Mouse (Mus musculus) kidney, embryonic 14.5 days (tissue): Measurements from ENCODE around the gene Med26. TPM values are rescaled to one million over a fixed set of nuclear protein-coding genes. Genes with fewer than 3 reads are reported as not detected.
A peak's percentile ranks its signal among the peaks of the same experiment; 100 is the strongest.

ENCODE experiments used
- ATAC-seq: fragments of 200-750 bp; cut with Nextera tagmentation; 2 replicates; pipeline ENCODE4 v1.8.0; 2017; ENCODE audit warnings: moderate number of reproducible peaks, mild to moderate bottlenecking, moderate TSS enrichment, moderate library complexity; ENCODE audit not compliant: low FRiP score, low TSS enrichment
- H3K27ac ChIP-seq: fragments of 300-500 bp; sonication (generic); 2 replicates; pipeline ENCODE4 v1.5.1; 2014; ENCODE audit warnings: low read depth, mild to moderate bottlenecking, low read length, moderate library complexity, mixed read lengths
- H3K27me3 ChIP-seq: fragments of 300-500 bp; sonication (generic); 2 replicates; pipeline ENCODE4 v1.6.1; 2014; ENCODE audit warnings: mild to moderate bottlenecking, low read length; ENCODE audit not compliant: control insufficient read depth, insufficient read depth
- H3K36me3 ChIP-seq: fragments of 300-500 bp; sonication (generic); 2 replicates; pipeline ENCODE4 v1.6.1; 2014; ENCODE audit warnings: low read length, mixed read lengths; ENCODE audit not compliant: control insufficient read depth, insufficient read depth
- H3K4me1 ChIP-seq: fragments of 300-500 bp; sonication (generic); 2 replicates; pipeline ENCODE4 v1.6.1; 2014; ENCODE audit warnings: low read length, mixed read lengths; ENCODE audit not compliant: control insufficient read depth, insufficient read depth
- H3K4me2 ChIP-seq: fragments of 300-500 bp; sonication (generic); replicated peaks from 2 replicates; pipeline ENCODE4 v1.6.1; 2014; ENCODE audit warnings: low read depth, mild to moderate bottlenecking, low read length
- H3K4me3 ChIP-seq: fragments of 300-500 bp; sonication (generic); 2 replicates; pipeline ENCODE4 v1.5.1; 2014; ENCODE audit warnings: mild to moderate bottlenecking, low read length
- H3K9ac ChIP-seq: fragments of 300-500 bp; sonication (generic); 2 replicates; pipeline ENCODE4 v1.6.1; 2014; ENCODE audit warnings: low read depth, mild to moderate bottlenecking, low read length, moderate library complexity
- H3K9me3 ChIP-seq: fragments of 300-500 bp; sonication (generic); 2 replicates; pipeline ENCODE4 v1.6.1; 2016; ENCODE audit warnings: low read length; ENCODE audit not compliant: control insufficient read depth
- WGBS: fragments of 180-500 bp; shearing (Covaris S2); extraction: QIAGEN DNeasy Blood & Tissue Kit; methylation state at CpG from one replicate; pipeline ENCODE4 v1.1.7; 2014; 5-methylcytosine and 5-hydroxymethylcytosine counted together
- polyA plus RNA-seq: library from polyadenylated mRNA; unstranded; fragments of >200 nt; fragmentation: Nextera tagmentation; extraction: Ambion mirVana; gene quantifications from 2 replicates; pipeline ENCODE4 v1.2.1, GENCODE M21; 2014

The Med26 gene
- polyA plus RNA-seq, 1 experiment from 2014 or later, result 15.8 TPM

GRCm38 (mm10) chr8:72485456-72486199 lies 62.4 kb downstream of the Med26 start:
- no peak for ATAC-seq
- WGBS, result 90% methylated on average over 6 of the region's 6 CpGs
- H3K36me3 ChIP-seq, result peaks cover 65% of the 10 kb centered on the region

GRCm38 (mm10) chr8:72474826-72475546 lies 73.1 kb downstream of the Med26 start, which contains the start of gene Cherp:
Cherp (minus strand) TSS chr8:72475226.
- Histone ChIP-seq H3K36me3 (peaks cover 33% of the 10 kb centered on the region), H3K4me1 (0 out of 2 replicates have a peak, but pooled peaks cover 11% of the 10 kb centered on the region), H3K27me3 (no peaks in the 10 kb centered on the region), H3K4me2 (peak within 1 kb of the TSS; percentile 97), H3K9me3 (no peaks in the 10 kb centered on the region), H3K4me3 (peak within 1 kb of the TSS; percentile 83), H3K27ac (peak within 1 kb of the TSS; percentile 82), H3K9ac (peak within 1 kb of the TSS; percentile 71)
- peak; percentile 97 for ATAC-seq
- under 1% methylated on average over 73 of the region's 80 CpGs for WGBS

More at GRCm38 (mm10) chr8:72485456-72486199, 62.4 kb downstream of the Med26 start:
- no peaks in the 10 kb centered on the region for H3K4me1 ChIP-seq
- H3K9me3 ChIP-seq, result no peaks in the 10 kb centered on the region
- H3K9ac ChIP-seq, result no peak overlapping the region
- H3K4me3 ChIP-seq, result no peak overlapping the region
- H3K27ac ChIP-seq, result no peak overlapping the region
- no peaks in the 10 kb centered on the region for H3K27me3 ChIP-seq
- H3K4me2 ChIP-seq, result no peak overlapping the region

GRCm38 (mm10) chr8:72470684-72471083 lies 77.4 kb downstream of the Med26 start:
- Histone ChIP-seq H3K27ac (no peak overlapping the region), H3K4me1 (0 out of 2 replicates have a peak, but pooled peaks cover 6% of the 10 kb centered on the region), H3K9me3 (no peaks in the 10 kb centered on the region), H3K4me3 (no peak overlapping the region), H3K9ac (no peak overlapping the region), H3K4me2 (no peak overlapping the region), H3K36me3 (peaks cover 76% of the 10 kb centered on the region), H3K27me3 (no peaks in the 10 kb centered on the region)
- no peak for ATAC-seq
- WGBS, result 96% methylated on average over 7 of the region's 7 CpGs

- ATAC-seq, result no peak
- WGBS, result 94% methylated on average over 8 of the region's 8 CpGs
- no peaks in the 10 kb centered on the region for H3K27me3 ChIP-seq
- H3K4me2 ChIP-seq, result no peak overlapping the region
- H3K4me1 ChIP-seq, result 0 out of 2 replicates have a peak, but pooled peaks cover 6% of the 10 kb centered on the region
- H3K4me3 ChIP-seq, result no peak overlapping the region
- H3K9ac ChIP-seq, result no peak overlapping the region
- H3K9me3 ChIP-seq, result no peaks in the 10 kb centered on the region
- H3K36me3 ChIP-seq, result peaks cover 83% of the 10 kb centered on the region
- H3K27ac ChIP-seq, result no peak overlapping the region
Observed at GRCm38 (mm10) chr8:72469984-72470383, 78.1 kb downstream of the Med26 start.

- Histone ChIP-seq H3K27ac (no peak overlapping the region), H3K36me3 (peaks cover 90% of the 10 kb centered on the region), H3K4me2 (no peak overlapping the region), H3K9me3 (no peaks in the 10 kb centered on the region), H3K4me1 (0 out of 2 replicates have a peak, but pooled peaks cover 5% of the 10 kb centered on the region), H3K4me3 (no peak overlapping the region), H3K27me3 (no peaks in the 10 kb centered on the region), H3K9ac (no peak overlapping the region)
- WGBS, result 97% methylated on average over 2 of the region's 2 CpGs
- no peak for ATAC-seq
Observed at GRCm38 (mm10) chr8:72469243-72469642, 78.8 kb downstream of the Med26 start.

- WGBS, result 96% methylated on average over 10 of the region's 10 CpGs
- H3K4me1 ChIP-seq, result no peaks in the 10 kb centered on the region
- no peak overlapping the region for H3K27ac ChIP-seq
- H3K9ac ChIP-seq, result no peak overlapping the region
- no peaks in the 10 kb centered on the region for H3K27me3 ChIP-seq
- H3K9me3 ChIP-seq, result no peaks in the 10 kb centered on the region
- no peak overlapping the region for H3K4me2 ChIP-seq
- H3K4me3 ChIP-seq, result no peak overlapping the region
- no peak for ATAC-seq
- peaks cover 99% of the 10 kb centered on the region for H3K36me3 ChIP-seq
Observed at GRCm38 (mm10) chr8:72464211-72464610, 83.9 kb downstream of the Med26 start.

GRCm38 (mm10) chr8:72459881-72460533 lies 88.1 kb downstream of the Med26 start:
- Histone ChIP-seq H3K9ac (no peak overlapping the region), H3K27me3 (no peaks in the 10 kb centered on the region), H3K36me3 (peaks cover 77% of the 10 kb centered on the region), H3K9me3 (no peaks in the 10 kb centered on the region), H3K4me2 (no peak overlapping the region), H3K4me3 (no peak overlapping the region), H3K27ac (no peak overlapping the region), H3K4me1 (no peaks in the 10 kb centered on the region)
- ATAC-seq, result no peak
- 92% methylated on average over 4 of the region's 4 CpGs for WGBS

- no peak overlapping the region for H3K4me2 ChIP-seq
- no peak overlapping the region for H3K27ac ChIP-seq
- no peaks in the 10 kb centered on the region for H3K27me3 ChIP-seq
- peaks cover 74% of the 10 kb centered on the region for H3K36me3 ChIP-seq
- no peak for ATAC-seq
- no peaks in the 10 kb centered on the region; the same call in 1 of the 2 replicates for H3K9me3 ChIP-seq
- WGBS, result 91% methylated on average over 6 of the region's 6 CpGs
- H3K4me1 ChIP-seq, result no peaks in the 10 kb centered on the region
- no peak overlapping the region for H3K4me3 ChIP-seq
- no peak overlapping the region for H3K9ac ChIP-seq
Observed at GRCm38 (mm10) chr8:72458457-72458856, 89.6 kb downstream of the Med26 start.
